Mouse (Mus musculus) CH12.LX (cell line): ENCODE data around the gene Cct2. TPM values are rescaled to one million over a fixed set of nuclear protein-coding genes. Genes with fewer than 3 reads are reported as not detected.

Experiments
- polyA plus RNA-seq: library from polyadenylated mRNA; unstranded; fragments of >175 nt; gene quantifications from 2 replicates; pipeline ENCODE4 v1.2.1, GENCODE M21; 2012; ENCODE audit warnings: low read depth; ENCODE audit not compliant: insufficient read length
- total RNA-seq, 2 experiments: library from RNA; depleted of rRNA; stranded (reverse); fragments of 300-350 nt in 1 of 2; fragments of >200 nt in 1 of 2; gene quantifications; 2 replicates each; pipeline ENCODE4 v1.2.3; 2012 to 2014

Cct2 gene
- total and polyA plus RNA-seq, 3 experiments: 448 to 901 (median 889) TPM

Other genes with a start within 250 kb of the Cct2 start
- not detected in 2 replicates for gene Myrfl, start 166.9 kb downstream of the Cct2 start, total RNA-seq (2012; rRNA removed)
- not detected in 2 replicates for gene Myrfl, start 166.9 kb downstream of the Cct2 start, total RNA-seq (2014; rRNA removed)
- gene Myrfl, start 166.9 kb downstream of the Cct2 start, polyA plus RNA-seq: not detected in 2 replicates
- 10.0 and 10.3 TPM in 2 replicates for gene Rab3ip, start 113.0 kb downstream of the Cct2 start, total RNA-seq (2012; rRNA removed)
- gene Rab3ip, start 113.0 kb downstream of the Cct2 start, total RNA-seq (2014; rRNA removed): 13.3 and 18.3 TPM in 2 replicates
- gene Rab3ip, start 113.0 kb downstream of the Cct2 start, polyA plus RNA-seq: 9.3 and 9.5 TPM in 2 replicates
- gene Gm10271, start 91.2 kb downstream of the Cct2 start, total RNA-seq (2012; rRNA removed): not detected in 2 replicates
- gene Gm10271, start 91.2 kb downstream of the Cct2 start, total RNA-seq (2014; rRNA removed): not detected in 2 replicates
- gene Gm10271, start 91.2 kb downstream of the Cct2 start, polyA plus RNA-seq: not detected in 2 replicates
- not detected in 2 replicates for gene Best3, start 77.5 kb downstream of the Cct2 start, total RNA-seq (2012; rRNA removed)
- gene Best3, start 77.5 kb downstream of the Cct2 start, total RNA-seq (2014; rRNA removed): not detected in 2 replicates
- not detected in 2 replicates for gene Best3, start 77.5 kb downstream of the Cct2 start, polyA plus RNA-seq
- not detected in 2 replicates for gene Lrrc10, start 18.5 kb downstream of the Cct2 start, total RNA-seq (2012; rRNA removed)
- gene Lrrc10, start 18.5 kb downstream of the Cct2 start, total RNA-seq (2014; rRNA removed): not detected in 2 replicates
- gene Lrrc10, start 18.5 kb downstream of the Cct2 start, polyA plus RNA-seq: not detected in 2 replicates
- 5.6 and 5.7 TPM in 2 replicates for gene Frs2, start 84.7 kb upstream of the Cct2 start, total RNA-seq (2012; rRNA removed)
- gene Frs2, start 84.7 kb upstream of the Cct2 start, total RNA-seq (2014; rRNA removed): 3.8 and 4.3 TPM in 2 replicates
- gene Frs2, start 84.7 kb upstream of the Cct2 start, polyA plus RNA-seq: 10.3 and 10.4 TPM in 2 replicates
- gene Yeats4, start 160.7 kb upstream of the Cct2 start, total RNA-seq (2012; rRNA removed): 50.3 and 54.4 TPM in 2 replicates
- 109 and 110 TPM in 2 replicates for gene Yeats4, start 160.7 kb upstream of the Cct2 start, total RNA-seq (2014; rRNA removed)
- gene Yeats4, start 160.7 kb upstream of the Cct2 start, polyA plus RNA-seq: 123 and 133 TPM in 2 replicates
- not detected in 2 replicates for gene 9530003J23Rik, start 174.9 kb upstream of the Cct2 start, total RNA-seq (2012; rRNA removed)
- not detected in 2 replicates for gene 9530003J23Rik, start 174.9 kb upstream of the Cct2 start, total RNA-seq (2014; rRNA removed)
- not detected in 2 replicates for gene 9530003J23Rik, start 174.9 kb upstream of the Cct2 start, polyA plus RNA-seq
- gene Lyz2, start 218.5 kb upstream of the Cct2 start, total RNA-seq (2012; rRNA removed): 0.08 TPM in 1 of 2 replicates, not detected in the other
- gene Lyz2, start 218.5 kb upstream of the Cct2 start, total RNA-seq (2014; rRNA removed): 0.17 TPM in 1 of 2 replicates, not detected in the other
- not detected in 2 replicates for gene Lyz2, start 218.5 kb upstream of the Cct2 start, polyA plus RNA-seq
- not detected in 2 replicates for gene Lyz1, start 229.1 kb upstream of the Cct2 start, total RNA-seq (2012; rRNA removed)
- gene Lyz1, start 229.1 kb upstream of the Cct2 start, total RNA-seq (2014; rRNA removed): not detected in 2 replicates
- gene Lyz1, start 229.1 kb upstream of the Cct2 start, polyA plus RNA-seq: not detected in 2 replicates